Mouse (Mus musculus) heart, embryonic 14.5 days (tissue): ENCODE measurements around the gene Wasf3. TPM values are rescaled to one million over a fixed set of nuclear protein-coding genes. Genes with fewer than 3 reads are reported as not detected.

Source experiments
- ATAC-seq: fragments of 200-750 bp; cut with Nextera tagmentation; 2 replicates; pipeline ENCODE4 v1.8.0; 2017; ENCODE audit warnings: low read depth, moderate TSS enrichment; ENCODE audit not compliant: insufficient number of reproducible peaks, insufficient read depth, low FRiP score
- H3K27ac ChIP-seq, 2 experiments: fragments of 200-500 bp in 1 of 2; fragments of 300-500 bp in 1 of 2; sonication (generic) in 1 of 2; replicated peaks in 1 of 2; 2 replicates each; pipeline ENCODE4 v1.5.1; 2012 to 2014; ENCODE audit warnings: low read depth in 2 of 2, low read length in 2 of 2, control low read depth in 1 of 2, mild to moderate bottlenecking in 1 of 2, mixed read lengths in 1 of 2; ENCODE audit not compliant: control insufficient read depth in 1 of 2, insufficient read depth in 1 of 2
- H3K27me3 ChIP-seq: fragments of 300-500 bp; sonication (generic); 2 replicates; pipeline ENCODE4 v1.6.1; 2014; ENCODE audit warnings: mild to moderate bottlenecking, low read length, control low read depth; ENCODE audit not compliant: control insufficient read depth, insufficient read depth
- H3K36me3 ChIP-seq: fragments of 300-500 bp; sonication (generic); 2 replicates; pipeline ENCODE4 v1.6.1; 2014; ENCODE audit warnings: mild to moderate bottlenecking, control low read depth, low read length, mixed read lengths; ENCODE audit not compliant: control insufficient read depth, insufficient read depth
- H3K4me1 ChIP-seq, 2 experiments: fragments of 200-500 bp in 1 of 2; fragments of 300-500 bp in 1 of 2; sonication (generic) in 1 of 2; 2 replicates each; pipeline ENCODE4 v1.6.1; 2012 to 2014; ENCODE audit warnings: low read length in 2 of 2, control low read depth in 1 of 2, mixed read lengths in 1 of 2; ENCODE audit not compliant: control insufficient read depth in 2 of 2, insufficient read depth in 2 of 2
- H3K4me2 ChIP-seq: fragments of 300-500 bp; sonication (generic); 2 replicates; pipeline ENCODE4 v1.6.1; 2014; ENCODE audit warnings: mild to moderate bottlenecking, low read length
- H3K4me3 ChIP-seq, 2 experiments: fragments of 200-500 bp in 1 of 2; fragments of 300-500 bp in 1 of 2; sonication (generic) in 1 of 2; 2 replicates each; pipeline ENCODE4 v1.5.1; 2012 to 2014; ENCODE audit warnings: low read length in 2 of 2, mild to moderate bottlenecking in 2 of 2, control low read depth in 1 of 2, low read depth in 1 of 2, moderate library complexity in 1 of 2; ENCODE audit not compliant: control insufficient read depth in 1 of 2, insufficient read depth in 1 of 2
- H3K9ac ChIP-seq: fragments of 300-500 bp; sonication (generic); 2 replicates; pipeline ENCODE4 v1.6.1; 2014; ENCODE audit warnings: mild to moderate bottlenecking, low read length
- H3K9me3 ChIP-seq: fragments of 300-500 bp; sonication (generic); 2 replicates; pipeline ENCODE4 v1.6.1; 2016; ENCODE audit warnings: low read length, control low read depth; ENCODE audit not compliant: control insufficient read depth
- WGBS: fragments of 180-500 bp; shearing (Covaris S2); extraction: QIAGEN DNeasy Blood & Tissue Kit; methylation state at CpG from one replicate; pipeline ENCODE4 v1.1.7; 2014; 5-methylcytosine and 5-hydroxymethylcytosine counted together
- polyA plus RNA-seq: library from polyadenylated mRNA; unstranded; fragments of >200 nt; fragmentation: Nextera tagmentation; extraction: Ambion mirVana; gene quantifications from 2 replicates; pipeline ENCODE4 v1.2.1, GENCODE M21; 2014

Gene Wasf3
- polyA plus RNA-seq, 1 experiment from 2014 or later: 0.24 TPM

DNA sequence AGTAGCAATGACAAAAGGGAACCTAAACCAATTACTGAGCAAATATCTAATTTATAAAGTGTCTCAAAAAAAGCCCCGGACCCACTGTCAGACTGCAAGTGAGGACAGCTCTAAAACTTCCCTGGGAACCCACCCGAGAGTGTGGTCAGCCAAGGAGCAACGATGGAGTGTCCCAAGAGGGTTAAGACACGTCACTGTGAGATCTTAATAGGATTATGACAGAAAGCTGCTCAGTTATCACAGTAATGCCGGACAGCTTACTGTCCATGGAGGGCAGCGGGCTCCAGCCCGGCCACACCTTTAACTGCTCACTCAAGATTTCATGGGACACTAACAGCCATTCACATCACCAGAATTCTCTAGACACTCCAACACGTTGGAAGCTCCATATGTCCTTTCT lies 4.7 kb upstream of the Wasf3 start:
- H3K9ac ChIP-seq: no peak overlapping the region
- H3K4me3 ChIP-seq: no peak overlapping the region
- 75% methylated on average over 8 of the region's 8 CpGs for WGBS
- no peak overlapping the region for H3K4me2 ChIP-seq
- no peaks in the 10 kb centered on the region for H3K36me3 ChIP-seq
- no peak for ATAC-seq
- H3K27me3 ChIP-seq: peaks cover 11% of the 10 kb centered on the region
- H3K9me3 ChIP-seq: no peaks in the 10 kb centered on the region; the same call in 1 of the 2 replicates
- no peak overlapping the region for H3K27ac ChIP-seq
- peaks cover 0 to 2% of the 10 kb centered on the region in 2 experiments; a peak in 1 of 4 replicates for H3K4me1 ChIP-seq

DNA sequence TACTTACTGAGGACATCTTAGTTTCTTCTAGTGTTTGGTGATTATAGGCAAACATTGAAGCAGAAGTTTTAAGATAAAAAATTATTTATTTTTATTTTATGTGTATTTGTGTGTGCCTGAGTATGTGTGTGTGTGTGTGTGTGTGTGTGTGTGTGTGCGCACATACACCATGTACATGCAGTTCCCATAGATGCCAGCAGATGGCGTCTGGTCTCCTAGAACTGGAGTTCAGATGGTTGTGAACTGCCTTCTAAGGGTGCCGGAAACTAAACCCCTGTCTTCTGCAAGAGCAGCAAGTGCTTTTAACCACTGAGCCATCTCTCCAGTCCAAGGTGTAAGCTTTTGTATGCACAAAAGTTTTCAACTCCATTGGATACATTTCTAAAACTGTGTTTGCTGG lies 2.5 kb upstream of the Wasf3 start:
- no peak overlapping the region for H3K4me2 ChIP-seq
- WGBS: 71% methylated on average over 3 of the region's 3 CpGs
- peaks cover 2 to 6% of the 10 kb centered on the region in 2 experiments; a peak in 1 of 4 replicates for H3K4me1 ChIP-seq
- H3K4me3 ChIP-seq: no peak overlapping the region
- peaks cover 26% of the 10 kb centered on the region for H3K27me3 ChIP-seq
- no peak overlapping the region for H3K27ac ChIP-seq
- H3K9me3 ChIP-seq: peaks cover 4% of the 10 kb centered on the region
- ATAC-seq: no peak
- no peak overlapping the region for H3K9ac ChIP-seq
- H3K36me3 ChIP-seq: no peaks in the 10 kb centered on the region

DNA sequence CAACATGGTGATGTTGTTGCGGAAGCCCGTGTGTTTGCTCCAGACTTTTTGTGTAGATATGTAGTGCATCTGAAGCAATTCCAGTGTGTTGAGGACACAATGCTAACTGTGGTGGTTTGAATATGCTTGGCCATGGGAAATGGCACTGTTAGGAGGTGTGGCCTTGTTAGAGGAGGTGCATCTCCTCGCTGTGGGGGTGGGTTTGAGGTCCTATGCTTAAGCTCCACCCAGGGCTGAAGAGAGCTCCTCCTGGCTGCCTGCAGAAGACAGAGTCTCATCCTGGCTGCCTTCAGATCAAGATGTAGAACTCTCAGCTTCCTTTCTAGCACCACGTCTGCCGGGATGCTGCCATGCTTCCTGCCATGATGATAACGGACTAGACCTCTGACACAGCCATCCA lies 1.4 kb upstream of the Wasf3 start:
- Histone ChIP-seq H3K4me2 (no peak overlapping the region), H3K27me3 (peaks cover 26% of the 10 kb centered on the region), H3K9me3 (peaks cover 4% of the 10 kb centered on the region), H3K4me1 (peaks cover 2 to 6% of the 10 kb centered on the region in 2 experiments; a peak in 1 of 4 replicates), H3K4me3 (no peak overlapping the region), H3K27ac (no peak overlapping the region), H3K36me3 (no peaks in the 10 kb centered on the region), H3K9ac (no peak overlapping the region)
- WGBS: 69% methylated on average over 6 of the region's 6 CpGs
- no peak for ATAC-seq

DNA sequence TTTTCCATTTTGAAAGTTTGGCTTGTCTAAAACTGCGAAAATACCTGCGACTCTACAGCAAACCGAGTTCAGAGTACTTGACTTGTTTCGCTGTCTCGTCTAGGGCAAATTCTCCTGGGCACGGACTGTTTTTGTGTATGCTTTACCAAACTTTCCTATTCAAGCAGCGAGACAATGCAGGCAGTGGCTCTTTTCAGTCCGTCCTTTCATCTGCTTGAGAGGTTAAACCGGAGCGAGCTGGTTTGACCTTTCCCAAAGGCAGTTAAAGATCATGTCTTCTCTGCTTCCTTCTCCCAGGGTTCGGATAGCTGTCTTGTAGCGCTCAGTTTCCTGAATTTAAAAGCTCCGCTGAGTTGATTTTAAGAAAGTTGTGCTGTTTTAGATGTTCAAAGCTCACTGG lies 1.2 kb downstream of the Wasf3 start:
- H3K36me3 ChIP-seq: no peaks in the 10 kb centered on the region
- WGBS: 34% methylated on average over 13 of the region's 13 CpGs
- no peak overlapping the region for H3K9ac ChIP-seq
- peaks cover 2 to 6% of the 10 kb centered on the region in 2 experiments; a peak in 1 of 4 replicates for H3K4me1 ChIP-seq
- no peak overlapping the region for H3K4me3 ChIP-seq
- no peak overlapping the region for H3K27ac ChIP-seq
- peak overlapping the region; percentile 82; the same call in 1 of the 2 replicates for H3K4me2 ChIP-seq
- peaks cover 26% of the 10 kb centered on the region for H3K27me3 ChIP-seq
- no peak for ATAC-seq
- H3K9me3 ChIP-seq: peaks cover 4% of the 10 kb centered on the region; the same call in 1 of the 2 replicates

DNA sequence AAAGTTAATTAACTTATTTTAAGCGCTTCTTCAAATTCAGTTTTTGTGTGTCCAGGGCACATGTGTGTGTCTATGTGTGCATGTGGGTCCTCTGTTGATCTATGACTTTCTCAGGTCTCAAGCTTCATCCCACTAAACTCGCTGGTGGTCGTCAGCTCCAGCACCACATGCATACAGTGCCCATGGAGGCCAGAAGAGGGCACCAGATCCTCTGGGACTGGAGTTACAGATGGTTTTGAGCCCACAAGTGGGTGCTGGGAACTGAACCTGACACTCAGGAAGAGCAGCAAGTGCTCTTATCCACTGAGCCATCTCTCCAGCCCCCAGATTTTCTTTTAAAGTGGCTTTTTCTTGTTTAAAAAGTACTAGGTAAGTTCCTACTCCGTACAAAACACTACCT lies 2.1 kb downstream of the Wasf3 start:
- WGBS: 86% methylated on average over 4 of the region's 4 CpGs
- Histone ChIP-seq H3K27me3 (peaks cover 26% of the 10 kb centered on the region), H3K4me2 (no peak overlapping the region)

DNA sequence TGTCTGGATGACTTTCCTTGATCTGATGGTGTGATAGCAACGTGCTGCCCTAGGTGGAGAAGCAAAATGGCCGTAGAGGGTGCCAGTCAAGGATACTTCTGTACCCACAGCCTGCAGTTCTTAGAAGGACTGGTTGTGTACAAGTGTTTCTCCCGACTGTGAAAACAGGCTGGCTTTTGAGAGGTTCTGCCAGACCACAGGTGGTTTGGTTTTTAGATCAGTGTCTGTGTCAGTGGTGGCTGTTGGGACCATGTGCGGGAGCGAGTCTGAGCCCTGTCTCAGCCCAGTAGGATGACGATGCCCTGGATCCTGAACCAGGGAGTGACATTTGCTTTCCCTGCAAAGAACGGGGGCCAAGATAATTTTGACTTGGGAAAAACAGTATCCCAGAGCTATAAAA lies 9.8 kb downstream of the Wasf3 start:
- no peak overlapping the region for H3K4me2 ChIP-seq
- no peak overlapping the region for H3K27ac ChIP-seq
- no peaks in the 10 kb centered on the region for H3K36me3 ChIP-seq
- 80% methylated on average over 7 of the region's 7 CpGs for WGBS
- no peak overlapping the region for H3K9ac ChIP-seq
- no peak for ATAC-seq
- H3K9me3 ChIP-seq: peaks cover 6% of the 10 kb centered on the region; the same call in 1 of the 2 replicates
- no peak overlapping the region for H3K4me3 ChIP-seq
- H3K27me3 ChIP-seq: no peaks in the 10 kb centered on the region
- no peaks in the 10 kb centered on the region for H3K4me1 ChIP-seq

More for the DNA sequence above, 2.1 kb downstream of the Wasf3 start:
- no peak for ATAC-seq
- Histone ChIP-seq H3K9me3 (peaks cover 4% of the 10 kb centered on the region; the same call in 1 of the 2 replicates), H3K4me1 (peaks cover 2 to 6% of the 10 kb centered on the region in 2 experiments; a peak in 1 of 4 replicates), H3K36me3 (no peaks in the 10 kb centered on the region), H3K27ac (no peak overlapping the region), H3K9ac (no peak overlapping the region), H3K4me3 (no peak overlapping the region)

DNA sequence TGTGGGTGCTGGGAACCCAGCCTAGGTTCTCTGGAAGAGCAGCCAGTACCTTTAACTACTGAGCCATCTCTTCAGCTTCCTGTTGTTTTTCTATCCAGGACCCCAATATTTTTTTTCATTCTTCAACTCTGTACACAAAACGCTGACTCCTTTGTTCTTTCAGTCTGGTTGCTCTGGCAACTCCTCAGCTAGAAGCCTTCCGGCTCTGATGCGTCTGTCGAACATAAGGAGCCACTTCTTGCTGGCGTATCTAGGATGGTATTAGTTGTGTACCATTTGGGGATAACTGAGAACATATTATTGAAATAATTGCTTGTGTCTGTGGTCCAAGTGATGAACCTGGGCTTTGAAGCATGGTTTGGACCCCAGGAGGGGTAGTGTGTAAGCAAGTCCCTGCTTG lies 12.5 kb downstream of the Wasf3 start:
- Histone ChIP-seq H3K4me3 (no peak overlapping the region), H3K27ac (no peak overlapping the region), H3K36me3 (no peaks in the 10 kb centered on the region), H3K27me3 (no peaks in the 10 kb centered on the region), H3K4me1 (no peaks in the 10 kb centered on the region), H3K9ac (no peak overlapping the region), H3K9me3 (peaks cover 6% of the 10 kb centered on the region; the same call in 1 of the 2 replicates), H3K4me2 (no peak overlapping the region)
- ATAC-seq: no peak
- WGBS: 89% methylated on average over 5 of the region's 5 CpGs
